In genomic region chr4:139116356-139117063, GRCm38 (mm10) we compare ENCODE assay signal across 13 mouse cellular contexts. TPM values are rescaled to one million over a fixed set of nuclear protein-coding genes. Genes with fewer than 3 reads are reported as not detected.
DNase-seq lines count a peak whose midpoint lies in the region; ATAC-seq and TF ChIP-seq lines count a peak whose summit lies in the region.
"Had no signal": no experiment of that assay in that cellular context is flagged by ENCODE, and none has a peak within 500 bp of the region (broad histone marks: within the 10 kb centered on the region; RNA-seq: fewer than 3 reads in every experiment).

No protein-coding gene starts in this region.

- no peak overlapping the region for H3K4me2 ChIP-seq in forebrain, embryonic 14.5 days (ENCODE audit: low read length)
- H3K4me2 ChIP-seq in stomach, postnatal 0 days (replicated peaks; ENCODE audit: low read depth) = no peak overlapping the region
- H3K4me2 ChIP-seq: heart, embryonic 11.5 days; midbrain, embryonic 11.5 days; neural tube, embryonic 15.5 days had no signal

- no peak overlapping the region for H3K4me3 ChIP-seq in forebrain, embryonic 14.5 days (ENCODE audit: low read depth, low read length)
- no peak overlapping the region for H3K4me3 ChIP-seq in stomach, postnatal 0 days (ENCODE audit: low read depth, low read length)
- H3K4me3 ChIP-seq: neural tube, embryonic 15.5 days had no signal

- 46% methylated on average over 3 of the region's 3 CpGs for WGBS in forebrain, embryonic 14.5 days
- 67% methylated on average over 3 of the region's 3 CpGs for WGBS in stomach, postnatal 0 days

- no peak for TF ChIP-seq CTCF in stomach, postnatal 0 days (IDR thresholded peaks at IDR 0.05; ENCODE audit: low read depth)

- DNase-seq in left cerebral cortex, postnatal 4 days = peak; percentile 34
- DNase-seq in left cerebral cortex, adult 9 months (ENCODE audit: low spot score in 2 of 2) = no peak
- DNase-seq in forebrain, embryonic 14.5 days (ENCODE audit: low spot score) = no peak
- DNase-seq in kidney, postnatal 36 days = peak; percentile 56 to 67
- DNase-seq in stomach, postnatal 0 days (ENCODE audit: low spot score) = no peak
- no peak for DNase-seq in layer of hippocampus, adult 8-10 months (ENCODE audit: low spot score in 2 of 2)
- DNase-seq in adrenal gland, postnatal 4 days (ENCODE audit: low spot score in 2 of 2) = no peak
- DNase-seq in cerebellum, postnatal 4 days (ENCODE audit: low spot score in 2 of 2) = no peak
- DNase-seq: cerebellum, adult 8-10 months had no signal

- H3K36me3 ChIP-seq in forebrain, embryonic 14.5 days (ENCODE audit: control insufficient read depth, insufficient read depth, low read length) = no peaks in the 10 kb centered on the region
- H3K36me3 ChIP-seq in stomach, postnatal 0 days (ENCODE audit: control insufficient read depth, insufficient read depth, low read length) = no peaks in the 10 kb centered on the region
- H3K36me3 ChIP-seq: neural tube, embryonic 15.5 days had no signal

- H3K27me3 ChIP-seq in forebrain, embryonic 14.5 days (replicated peaks; ENCODE audit: control insufficient read depth, insufficient read depth, low read length) = no peaks in the 10 kb centered on the region
- H3K27me3 ChIP-seq in stomach, postnatal 0 days (ENCODE audit: control insufficient read depth, insufficient read depth, low read length) = no peaks in the 10 kb centered on the region
- H3K27me3 ChIP-seq: neural tube, embryonic 15.5 days had no signal

- H3K9ac ChIP-seq in forebrain, embryonic 14.5 days (ENCODE audit: low read length) = no peak overlapping the region
- no peak overlapping the region for H3K9ac ChIP-seq in stomach, postnatal 0 days (ENCODE audit: low read length)
- H3K9ac ChIP-seq: neural tube, embryonic 15.5 days had no signal

- H3K27ac ChIP-seq in forebrain, embryonic 14.5 days (ENCODE audit: low read depth, low read length) = 0 out of 2 replicates have a peak overlapping the region, but pooled peaks have one; percentile 30
- H3K27ac ChIP-seq in stomach, postnatal 0 days (replicated peaks) = no peak overlapping the region
- H3K27ac ChIP-seq: neural tube, embryonic 15.5 days had no signal

- no peak for ATAC-seq in forebrain, embryonic 14.5 days
- ATAC-seq in stomach, postnatal 0 days (ENCODE audit: low FRiP score, low TSS enrichment) = peak; percentile 38; the same call in 1 of the 2 replicates

- intact Hi-C loops in left cerebral cortex, postnatal 4 days (cut with DNase I) = no loop called here

- H3K9me3 ChIP-seq in forebrain, embryonic 14.5 days (replicated peaks; ENCODE audit: control insufficient read depth, low read length) = no peaks in the 10 kb centered on the region
- H3K9me3 ChIP-seq in stomach, postnatal 0 days (ENCODE audit: control insufficient read depth, low read length) = no peaks in the 10 kb centered on the region
- H3K9me3 ChIP-seq: neural tube, embryonic 15.5 days had no signal

- 0 out of 2 replicates have a peak, but pooled peaks cover 3% of the 10 kb centered on the region for H3K4me1 ChIP-seq in forebrain, embryonic 14.5 days (ENCODE audit: control insufficient read depth, insufficient read depth, low read length)
- H3K4me1 ChIP-seq in stomach, postnatal 0 days (replicated peaks; ENCODE audit: control insufficient read depth, insufficient read depth) = peaks cover 8% of the 10 kb centered on the region

- TF ChIP-seq EP300 in stomach, postnatal 0 days (optimal IDR thresholded peaks at IDR 0.05) = no peak

RNA-seq across cellular contexts. Expression of gene Minos1, which starts 14.4 kb away (rescaled TPM):
- total RNA-seq in left cerebral cortex, postnatal 4 days (2021) = 100 to 1,000 TPM; 184 TPM
- 411 and 472 TPM in 2 replicates for polyA plus RNA-seq in forebrain, embryonic 14.5 days (2014; fragmentation: Nextera tagmentation; extraction: Ambion mirVana)
- 569 and 588 TPM in 2 replicates for polyA plus RNA-seq in stomach, postnatal 0 days (2015; fragmentation: Nextera tagmentation; extraction: Ambion mirVana)
- 100 to 1,000 TPM; 187 to 234 (median 208) TPM for total RNA-seq in layer of hippocampus, adult 8-10 months (2022)
- 100 to 1,000 TPM; 352 to 357 TPM for total RNA-seq in adrenal gland, postnatal 4 days (2021)

RNA-seq across cellular contexts. Expression of gene Nbl1, which starts 23.7 kb away (rescaled TPM):
- 10 to 100 TPM; 32.8 to 38.3 TPM for total RNA-seq in left cerebral cortex, postnatal 4 days (2021)
- 22.3 and 29.8 TPM in 2 replicates for polyA plus RNA-seq in forebrain, embryonic 14.5 days (2014; fragmentation: Nextera tagmentation; extraction: Ambion mirVana)
- polyA plus RNA-seq in stomach, postnatal 0 days (2015; fragmentation: Nextera tagmentation; extraction: Ambion mirVana) = 53.6 and 58.9 TPM in 2 replicates
- 10 to 100 TPM; 72.3 to 84.6 (median 79.2) TPM for total RNA-seq in layer of hippocampus, adult 8-10 months (2022)
- 10 to 100 TPM; 47.4 to 49.2 TPM for total RNA-seq in adrenal gland, postnatal 4 days (2021)

RNA-seq across cellular contexts. Expression of gene Htr6, which starts 41.1 kb away (rescaled TPM):
- 1 to 10 TPM; 4.1 to 5.1 TPM for total RNA-seq in left cerebral cortex, postnatal 4 days (2021)
- polyA plus RNA-seq in forebrain, embryonic 14.5 days (2014; fragmentation: Nextera tagmentation; extraction: Ambion mirVana) = 0.30 TPM in 2 replicates
- polyA plus RNA-seq in stomach, postnatal 0 days (2015; fragmentation: Nextera tagmentation; extraction: Ambion mirVana) = 0.05 TPM in 1 of 2 replicates, not detected in the other
- 1 to 10 TPM; 7.0 to 8.3 (median 8.0) TPM for total RNA-seq in layer of hippocampus, adult 8-10 months (2022)
- under 1 TPM; 0.76 to 0.84 TPM for total RNA-seq in adrenal gland, postnatal 4 days (2021)
- polyA plus RNA-seq: heart, embryonic 11.5 days; midbrain, embryonic 11.5 days; thymus, postnatal 0 days had no signal

Comparison
In these comparisons a context has a peak if more than half of its experiments do, and no peak if none do; other contexts are left out.
1. DNase-seq: peak in left cerebral cortex, postnatal 4 days (single experiment) and kidney, postnatal 36 days (2 of 2); none in left cerebral cortex, adult 9 months (0 of 2), forebrain, embryonic 14.5 days (single experiment), stomach, postnatal 0 days (single experiment), layer of hippocampus, adult 8-10 months (0 of 2), adrenal gland, postnatal 4 days (0 of 2) and cerebellum, postnatal 4 days (0 of 2).